Mouse (Mus musculus): ENCODE results near the gene M6pr.
A peak's percentile ranks its signal among the peaks of the same experiment; 100 is the strongest.

The M6pr gene

DNA sequence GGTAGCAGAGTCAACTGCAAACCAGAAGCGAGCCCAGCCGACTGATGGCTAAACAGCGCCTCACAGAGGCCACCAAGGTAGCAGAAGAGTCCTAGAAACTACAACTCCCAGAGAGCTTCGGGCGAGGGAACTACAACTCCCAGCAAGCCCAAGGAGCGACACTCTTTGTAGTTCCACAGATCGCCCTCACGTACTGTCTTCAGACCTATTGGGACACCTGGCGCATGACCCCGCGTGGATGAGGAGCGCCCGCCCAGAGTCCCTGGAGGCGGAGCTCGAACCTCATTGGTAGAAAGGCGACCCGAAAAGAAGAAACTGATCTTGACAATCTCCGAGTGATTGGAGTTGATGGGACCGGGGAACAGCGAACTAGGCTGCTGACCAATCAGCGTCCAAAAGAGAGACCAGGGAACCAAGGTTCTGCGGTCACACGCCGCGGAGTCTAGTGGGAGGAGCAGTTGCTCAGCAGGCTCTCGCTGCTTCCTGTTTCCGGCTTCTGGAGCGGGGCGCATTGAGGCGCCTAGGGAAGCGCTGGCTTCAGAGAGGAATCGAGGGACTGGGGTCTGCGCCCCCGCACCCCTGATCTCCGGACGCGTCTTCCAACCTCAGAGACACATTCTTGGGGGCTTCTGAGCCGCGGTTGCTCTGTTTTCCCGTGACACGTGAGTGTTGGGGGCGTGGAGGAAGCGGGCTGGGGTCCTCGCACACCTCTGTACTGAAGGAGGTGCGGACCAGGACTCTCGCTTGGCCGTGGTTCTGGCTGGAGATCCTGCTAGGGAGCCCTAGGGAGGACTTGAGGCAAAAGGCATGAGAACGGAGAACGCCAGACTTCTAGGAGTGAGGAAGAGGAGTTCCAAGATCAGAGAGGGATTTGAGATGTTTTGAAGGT, at the start of gene M6pr:
TSS of gene M6pr (plus strand) at position 216 of the 889 bp plus-strand sequence.
- peak; percentile 71 for DNase-seq (ENCODE audit: low spot score)

DNA sequence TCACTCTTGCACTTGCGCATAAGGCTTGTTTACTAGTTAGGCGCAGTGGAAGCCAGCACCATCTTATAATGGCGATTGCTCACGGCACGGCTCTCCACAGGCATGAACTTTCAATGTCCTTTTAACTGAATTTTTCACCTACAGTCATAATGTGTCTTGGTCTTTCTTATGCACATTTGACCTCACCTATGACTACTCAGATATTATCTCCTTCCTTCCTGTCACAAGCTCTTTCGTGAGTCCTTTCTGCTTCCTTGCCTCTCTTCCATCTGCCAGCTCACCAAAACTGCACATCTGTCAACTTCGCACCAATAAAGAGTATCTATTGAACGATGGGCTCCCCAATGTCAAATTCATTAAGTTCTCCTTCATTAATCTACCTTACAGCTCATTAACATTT, 46.0 kb upstream of the M6pr start:
- DNase-seq (ENCODE audit: low spot score): no peak

DNA sequence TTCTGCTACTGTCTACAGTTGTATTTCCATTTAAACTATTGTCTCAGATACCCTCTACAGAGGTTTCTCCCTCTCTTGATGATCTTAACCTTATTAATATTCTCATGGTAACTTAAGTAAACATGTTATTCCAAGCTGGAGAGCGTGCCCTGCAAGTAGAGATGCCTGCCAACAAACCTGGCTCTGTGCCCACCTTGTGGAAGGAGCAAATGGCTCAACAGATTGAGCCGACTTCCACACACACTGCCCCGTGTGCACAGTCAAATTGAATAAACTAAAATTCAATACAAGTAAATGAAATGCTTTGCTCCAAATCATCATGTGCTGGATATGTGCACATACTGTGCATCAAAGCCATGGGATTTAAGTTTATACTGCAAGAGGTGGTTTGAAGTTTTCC, 40.0 kb upstream of the M6pr start:
- DNase-seq (ENCODE audit: low spot score): peak; percentile 10

DNA sequence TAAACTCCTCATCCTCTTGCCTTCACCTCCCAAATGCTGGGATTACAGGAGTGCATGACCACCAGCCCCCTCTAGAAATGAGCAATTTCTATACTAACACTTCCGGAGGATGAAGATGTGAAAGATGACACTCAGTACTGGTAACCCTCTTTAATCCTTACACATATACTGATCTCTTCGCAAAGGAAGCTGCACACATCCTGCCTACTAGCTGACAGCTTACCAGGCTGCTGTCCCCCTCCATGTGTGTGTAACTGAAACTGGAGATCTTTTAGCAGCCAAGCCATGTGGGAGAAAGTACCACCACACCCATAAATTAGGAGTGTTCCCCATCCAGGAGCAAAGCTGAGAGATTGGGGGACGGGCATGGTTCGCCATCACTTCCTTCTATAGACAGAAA, 39.4 kb upstream of the M6pr start:
- DNase-seq (ENCODE audit: low spot score): no peak

DNA sequence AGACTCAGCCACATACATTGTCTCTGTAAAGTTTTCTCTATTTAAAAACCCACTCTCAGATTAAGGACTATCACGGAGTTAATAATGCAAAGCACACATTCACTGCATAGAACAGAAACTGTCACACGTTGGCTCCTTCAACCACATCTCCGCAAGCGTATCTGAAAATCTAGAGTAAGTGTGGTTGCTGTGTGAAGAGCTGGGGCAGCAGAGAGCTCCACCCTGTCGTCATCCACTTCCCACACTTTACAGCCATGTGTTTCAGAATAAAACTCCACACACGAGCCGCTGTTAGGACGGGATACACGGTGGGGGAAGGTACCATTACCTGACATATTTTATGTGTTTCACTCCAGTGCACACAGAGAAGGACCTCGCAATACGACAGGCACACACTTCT, 38.4 kb upstream of the M6pr start:
- DNase-seq (ENCODE audit: low spot score): no peak

DNA sequence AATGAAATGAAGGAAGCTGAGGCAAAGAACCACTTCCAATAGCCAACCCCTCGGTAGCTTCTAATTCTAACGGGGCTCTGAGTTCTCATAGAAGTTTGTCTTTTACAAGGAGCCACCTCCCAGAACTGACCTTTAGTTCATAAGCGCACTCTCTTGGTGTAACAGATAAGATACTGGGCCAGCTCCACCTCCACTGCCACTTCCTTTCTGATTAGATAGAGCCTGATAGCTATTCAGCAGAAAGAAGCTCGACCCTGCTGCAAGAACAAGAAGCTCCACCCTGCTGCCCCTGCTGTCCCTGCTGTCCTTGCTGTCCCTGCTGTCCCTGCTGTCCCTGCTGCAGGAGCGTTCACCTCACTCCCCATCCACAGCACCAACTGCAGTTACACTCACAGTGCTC, 34.0 kb upstream of the M6pr start:
- DNase-seq (ENCODE audit: low spot score): no peak

DNA sequence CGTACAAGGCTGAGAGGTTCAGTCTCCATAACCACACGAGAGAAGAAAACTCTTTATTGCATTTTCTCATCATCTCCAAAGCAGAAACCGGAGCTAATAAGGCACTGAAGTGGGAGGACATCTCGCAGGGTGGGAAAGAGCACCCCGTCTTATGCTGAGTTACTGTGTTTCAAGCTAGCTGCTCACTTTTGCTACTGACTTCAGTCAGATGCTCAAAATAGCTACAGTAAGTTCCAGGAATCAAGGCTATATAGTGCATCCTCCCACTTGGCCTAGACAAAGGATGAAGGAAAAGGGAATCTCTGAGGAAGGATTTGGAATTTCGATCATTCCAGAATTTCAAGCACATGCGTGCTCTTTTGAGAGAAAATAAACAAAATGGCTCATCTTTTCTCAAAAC, 32.0 kb upstream of the M6pr start:
- DNase-seq (ENCODE audit: low spot score): no peak

DNA sequence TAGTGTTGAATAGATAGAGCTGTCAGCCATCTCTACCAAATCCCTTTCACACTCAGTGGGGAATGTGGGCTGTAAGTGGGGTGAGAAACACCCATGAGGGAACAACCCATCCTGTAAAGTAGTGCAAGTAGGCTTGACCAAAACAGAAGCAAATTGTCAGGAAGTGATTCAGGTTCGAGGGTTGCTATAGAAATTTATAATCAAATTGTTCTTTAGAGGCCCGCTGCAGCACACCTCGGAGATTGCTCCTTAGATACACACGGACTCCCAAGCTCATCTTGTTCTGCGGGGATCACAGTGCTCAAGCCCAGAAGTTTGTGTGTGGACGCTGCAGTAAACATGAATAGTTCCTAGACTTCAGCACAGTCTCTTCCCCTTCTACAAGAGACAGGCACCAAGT, 25.7 kb upstream of the M6pr start, which contains the start of gene Klrg1:
TSS of gene Klrg1 (minus strand) at position 101 of the 400 bp plus-strand sequence.
- DNase-seq (ENCODE audit: low spot score): no peak

DNA sequence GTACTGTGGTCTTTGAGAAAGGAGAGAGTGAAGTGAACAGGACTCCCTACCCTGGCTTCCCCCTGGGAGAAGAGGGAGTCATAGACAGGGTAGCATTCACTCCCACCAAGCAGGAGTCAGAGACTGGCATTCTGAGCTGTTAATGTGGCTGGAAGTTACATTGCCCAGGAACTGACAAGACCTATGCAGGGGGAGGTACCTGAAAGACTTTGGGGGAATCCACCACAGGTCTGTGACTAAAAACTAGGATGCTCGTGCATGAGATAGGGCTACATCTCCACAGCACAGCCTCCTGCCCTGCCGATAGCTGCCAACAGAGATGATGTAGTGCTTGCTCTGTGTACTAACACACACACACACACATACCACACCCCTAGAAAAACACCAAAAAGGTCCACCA, 25.1 kb upstream of the M6pr start:
- DNase-seq (ENCODE audit: low spot score): no peak

DNA sequence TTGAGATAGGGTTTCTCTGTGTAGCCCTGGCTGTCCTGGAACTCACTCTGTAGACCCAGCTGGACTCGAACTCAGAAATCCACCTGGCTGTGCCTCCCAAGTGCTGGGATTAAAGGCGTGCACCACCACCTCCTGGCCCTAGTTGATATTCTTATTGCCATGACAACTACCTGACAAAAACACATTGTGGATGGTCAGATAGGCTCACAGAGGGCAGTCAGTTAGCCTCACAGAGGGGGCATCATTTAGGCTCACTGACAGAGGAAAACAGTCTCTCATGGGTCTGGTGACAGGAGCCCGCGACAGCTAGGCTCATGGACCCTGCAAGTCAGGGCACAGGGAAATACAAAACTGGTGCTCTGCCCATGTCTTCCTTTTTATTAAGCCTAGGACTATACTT, 24.2 kb upstream of the M6pr start:
- no peak for DNase-seq (ENCODE audit: low spot score)

DNA sequence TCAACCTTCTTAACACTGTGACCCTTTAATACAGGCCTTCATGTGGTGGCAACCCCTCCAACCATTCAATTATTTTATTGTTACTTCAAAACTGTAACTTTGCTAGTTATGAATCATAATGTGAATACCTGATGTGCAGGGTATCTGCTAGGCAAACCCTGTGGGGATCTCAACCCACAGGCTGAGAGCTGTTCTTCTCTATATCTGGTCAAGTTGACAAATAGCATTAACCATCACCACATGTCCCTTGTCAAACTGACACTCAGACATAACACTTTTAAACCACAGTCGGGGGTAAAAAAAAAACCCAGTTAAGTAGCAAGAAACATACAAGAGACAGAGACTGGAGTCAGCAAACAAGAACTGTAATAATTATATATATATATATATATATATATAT, 23.7 kb upstream of the M6pr start:
- no peak for DNase-seq (ENCODE audit: low spot score)

DNA sequence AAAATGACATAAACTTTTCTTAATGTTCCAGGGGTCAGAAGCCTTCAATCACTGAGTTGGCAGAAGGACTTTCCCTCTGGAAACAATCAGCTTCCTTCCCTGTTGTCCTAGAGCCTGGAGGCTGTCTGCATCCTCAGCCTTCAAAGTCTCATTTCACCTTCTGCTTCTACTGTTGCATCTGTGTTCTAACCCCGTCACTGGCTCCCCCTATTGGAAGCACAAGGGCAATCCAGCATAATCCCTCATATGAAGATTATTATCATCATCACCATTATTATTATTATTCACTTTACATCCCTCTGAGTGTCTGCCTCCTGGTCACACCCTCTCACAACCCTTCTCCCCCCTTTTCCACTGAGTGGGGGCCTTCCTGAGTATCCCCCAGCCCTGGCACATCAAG, 20.3 kb upstream of the M6pr start:
- no peak for DNase-seq (ENCODE audit: low spot score)

DNA sequence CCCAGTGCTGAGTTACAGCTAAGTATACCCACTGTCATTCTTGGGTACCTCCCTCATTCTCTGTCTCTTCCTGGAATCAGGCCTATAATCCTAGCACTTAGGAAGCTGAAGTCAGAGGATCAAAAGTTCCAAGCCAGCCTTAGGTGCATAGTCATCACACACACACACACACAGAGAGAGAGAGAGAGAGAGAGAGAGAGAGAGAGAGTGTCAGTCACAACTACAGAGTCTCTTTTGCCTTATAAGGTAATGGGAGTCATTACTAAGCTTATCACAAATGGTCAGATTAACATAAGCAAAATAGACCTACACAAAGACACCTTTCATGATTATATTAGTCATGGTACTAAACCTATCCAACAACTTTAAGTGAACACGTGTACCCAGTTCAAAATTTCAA, 19.2 kb upstream of the M6pr start:
- DNase-seq (ENCODE audit: low spot score): no peak

DNA sequence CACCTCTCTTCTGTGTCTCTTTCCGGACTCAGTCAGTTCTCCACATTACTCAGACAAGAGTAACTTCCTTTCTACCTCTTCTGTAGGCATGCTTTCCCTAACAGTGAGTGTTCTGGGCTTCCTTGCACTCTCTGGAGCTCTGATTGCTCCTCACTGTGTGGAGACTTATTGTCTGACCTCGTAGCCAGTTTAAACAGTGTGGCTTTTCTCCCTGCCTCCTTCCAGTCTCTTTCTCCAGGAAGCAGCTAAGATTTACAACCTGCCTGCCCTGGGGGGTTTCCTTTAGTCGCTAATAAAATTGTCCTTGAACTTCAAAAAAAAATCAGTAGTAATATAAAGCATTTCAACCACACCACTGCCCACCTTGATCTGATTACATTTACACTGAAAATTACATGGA, 18.3 kb upstream of the M6pr start:
- DNase-seq (ENCODE audit: low spot score): no peak

DNA sequence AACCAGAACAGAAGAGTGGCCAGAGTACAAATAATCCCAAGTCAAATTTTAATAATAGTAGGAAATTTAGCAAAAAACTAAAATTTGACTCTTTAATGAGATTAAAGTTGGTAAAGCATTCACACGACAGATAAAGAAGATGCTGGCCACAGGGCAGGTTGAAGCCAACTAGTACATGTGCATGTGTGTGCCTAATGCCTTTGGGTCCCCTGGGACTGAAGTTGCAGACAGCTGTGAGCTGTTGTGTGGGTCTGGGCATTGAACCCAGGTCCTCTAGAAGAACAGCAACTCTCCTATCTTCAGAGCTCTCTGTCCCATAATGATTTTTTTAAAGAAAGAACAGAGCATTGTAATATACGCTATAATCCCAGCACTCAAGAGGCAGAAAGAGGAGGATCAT, 17.3 kb upstream of the M6pr start:
- no peak for DNase-seq (ENCODE audit: low spot score)

DNA sequence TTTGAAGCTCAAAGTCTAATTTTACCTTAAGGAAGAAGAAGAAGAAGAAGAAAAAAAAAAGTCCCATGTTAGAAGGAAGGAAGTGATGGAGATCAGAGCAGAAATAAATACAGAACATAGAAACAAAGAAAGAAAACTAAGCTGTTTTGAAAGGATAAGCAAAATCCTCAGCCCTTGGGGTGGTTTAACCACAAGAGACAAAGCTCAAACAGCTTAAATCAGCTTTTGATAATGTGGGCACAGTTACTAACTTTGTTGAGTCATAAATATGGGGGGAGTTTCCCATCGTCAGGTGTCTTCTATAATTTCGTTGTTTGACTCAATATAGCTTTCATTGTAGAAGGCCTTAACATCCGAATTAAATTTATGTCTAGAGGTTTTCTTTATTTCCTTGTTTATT, 16.8 kb upstream of the M6pr start:
- no peak for DNase-seq (ENCODE audit: low spot score)

DNA sequence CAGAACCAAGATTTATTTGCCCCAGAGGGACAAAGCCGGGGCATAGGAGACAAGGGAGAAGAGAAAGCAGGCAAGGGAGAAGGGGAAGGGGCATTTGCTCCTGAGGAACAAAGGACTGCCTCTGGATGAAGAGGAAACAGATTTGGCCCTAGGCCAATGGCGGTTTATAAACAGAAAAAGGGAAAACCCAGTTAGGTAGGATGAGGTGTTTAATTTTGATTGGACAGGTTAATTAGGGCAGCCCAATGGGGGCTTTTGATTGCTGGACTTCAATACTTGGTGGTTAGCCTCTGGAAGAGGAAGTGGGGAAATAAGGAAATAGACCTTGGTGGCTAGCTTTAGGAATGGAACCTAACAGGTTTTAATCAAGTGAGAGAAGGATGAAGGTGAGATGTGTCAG, 16.3 kb upstream of the M6pr start:
- DNase-seq (ENCODE audit: low spot score): no peak

DNA sequence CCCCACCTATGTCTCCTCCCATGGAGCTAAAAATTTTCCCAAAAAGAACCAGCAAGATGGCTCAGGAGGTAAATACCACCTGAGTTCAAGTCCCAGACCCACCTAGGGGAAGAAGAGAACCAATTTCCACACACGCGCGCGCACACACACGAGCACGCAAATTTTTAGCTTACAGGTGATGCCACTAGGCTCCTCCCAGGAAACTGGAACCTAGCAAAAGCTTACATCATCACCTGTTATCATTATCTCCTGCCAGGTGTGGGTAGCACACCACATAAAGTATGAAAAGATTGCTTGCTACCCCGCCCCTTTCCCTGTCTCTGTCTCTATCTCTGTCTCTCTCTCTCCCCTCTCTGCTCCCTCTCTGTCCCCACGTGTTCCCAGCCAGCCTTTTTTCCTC, 15.4 kb upstream of the M6pr start:
- no peak for DNase-seq (ENCODE audit: low spot score)

DNA sequence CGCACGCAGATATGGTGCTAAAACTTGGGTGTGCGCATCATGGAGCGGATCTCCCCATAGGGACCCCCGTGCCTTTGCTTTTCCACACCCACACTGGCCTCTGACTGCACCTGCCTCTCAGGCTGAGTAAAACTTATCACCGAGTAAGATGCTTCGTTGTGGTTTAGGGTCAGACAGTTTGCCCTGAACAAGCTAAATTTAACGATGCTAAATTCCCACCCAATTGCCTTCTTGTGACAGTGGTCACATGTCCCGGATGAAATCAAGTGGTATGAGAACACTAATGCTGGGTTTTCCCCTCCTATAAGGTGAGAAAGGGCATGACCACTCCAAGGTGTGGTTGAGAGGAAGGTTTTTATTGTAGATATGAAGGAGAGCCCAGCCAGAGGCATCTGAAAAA, 14.7 kb upstream of the M6pr start:
- no peak for DNase-seq (ENCODE audit: low spot score)

DNA sequence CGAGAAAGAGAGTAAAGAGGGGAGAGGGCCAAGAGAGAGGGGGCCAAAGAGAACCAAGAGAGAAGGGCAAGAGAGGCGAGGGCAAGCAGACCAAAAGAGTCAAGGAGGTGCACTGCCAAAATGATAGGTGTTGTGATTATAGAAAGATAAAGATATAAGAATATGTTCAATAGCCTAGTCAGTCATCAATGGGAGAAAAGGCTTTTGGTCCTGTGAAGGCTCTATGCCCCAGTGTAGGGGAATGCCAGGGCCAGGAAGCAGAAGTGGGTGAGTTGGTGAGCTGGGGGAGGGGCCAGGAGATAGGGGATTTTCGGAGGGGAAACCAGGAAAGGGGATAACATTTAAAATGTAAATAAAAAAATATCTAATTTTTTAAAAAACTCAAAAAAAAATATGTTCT, 14.2 kb upstream of the M6pr start:
- DNase-seq (ENCODE audit: low spot score): no peak

DNA sequence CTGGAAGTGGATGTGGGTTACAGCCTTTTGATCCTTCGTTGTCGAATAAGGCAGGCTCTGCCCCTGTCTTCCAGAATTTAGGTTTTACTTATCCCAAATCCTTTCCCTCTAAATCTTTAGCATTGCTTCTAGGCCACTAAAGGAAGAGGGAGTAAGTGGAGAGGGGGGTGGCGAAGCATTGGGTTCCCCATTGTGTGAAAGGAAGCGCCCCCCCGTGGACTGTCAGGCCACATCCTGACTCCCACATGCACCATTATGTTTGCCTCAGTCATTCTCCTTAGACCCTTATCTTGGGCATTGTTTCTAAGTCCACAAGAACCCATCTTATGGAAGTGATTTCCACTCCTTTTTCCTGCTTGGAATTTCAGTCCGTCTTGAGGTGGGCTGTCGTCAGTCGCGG, 13.3 kb upstream of the M6pr start:
- no peak for DNase-seq (ENCODE audit: low spot score)

DNA sequence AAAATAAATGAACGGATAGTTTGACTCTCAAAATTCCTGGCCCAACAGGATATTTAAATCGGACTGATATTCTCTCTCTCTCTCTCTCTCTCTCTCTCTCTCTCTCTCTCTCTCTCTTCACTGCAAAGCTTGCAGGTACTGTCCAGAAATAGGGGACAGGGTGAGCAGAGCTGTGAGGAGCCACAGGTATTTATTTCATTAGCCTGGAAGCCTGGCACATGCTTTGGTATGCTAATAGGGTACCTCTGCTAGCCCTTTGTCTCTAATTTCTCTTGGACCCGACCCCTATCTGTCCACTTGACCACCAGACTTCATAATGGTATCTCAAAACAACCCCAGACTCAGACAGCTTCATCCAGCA, 11.6 kb upstream of the M6pr start:
- DNase-seq (ENCODE audit: low spot score): no peak

DNA sequence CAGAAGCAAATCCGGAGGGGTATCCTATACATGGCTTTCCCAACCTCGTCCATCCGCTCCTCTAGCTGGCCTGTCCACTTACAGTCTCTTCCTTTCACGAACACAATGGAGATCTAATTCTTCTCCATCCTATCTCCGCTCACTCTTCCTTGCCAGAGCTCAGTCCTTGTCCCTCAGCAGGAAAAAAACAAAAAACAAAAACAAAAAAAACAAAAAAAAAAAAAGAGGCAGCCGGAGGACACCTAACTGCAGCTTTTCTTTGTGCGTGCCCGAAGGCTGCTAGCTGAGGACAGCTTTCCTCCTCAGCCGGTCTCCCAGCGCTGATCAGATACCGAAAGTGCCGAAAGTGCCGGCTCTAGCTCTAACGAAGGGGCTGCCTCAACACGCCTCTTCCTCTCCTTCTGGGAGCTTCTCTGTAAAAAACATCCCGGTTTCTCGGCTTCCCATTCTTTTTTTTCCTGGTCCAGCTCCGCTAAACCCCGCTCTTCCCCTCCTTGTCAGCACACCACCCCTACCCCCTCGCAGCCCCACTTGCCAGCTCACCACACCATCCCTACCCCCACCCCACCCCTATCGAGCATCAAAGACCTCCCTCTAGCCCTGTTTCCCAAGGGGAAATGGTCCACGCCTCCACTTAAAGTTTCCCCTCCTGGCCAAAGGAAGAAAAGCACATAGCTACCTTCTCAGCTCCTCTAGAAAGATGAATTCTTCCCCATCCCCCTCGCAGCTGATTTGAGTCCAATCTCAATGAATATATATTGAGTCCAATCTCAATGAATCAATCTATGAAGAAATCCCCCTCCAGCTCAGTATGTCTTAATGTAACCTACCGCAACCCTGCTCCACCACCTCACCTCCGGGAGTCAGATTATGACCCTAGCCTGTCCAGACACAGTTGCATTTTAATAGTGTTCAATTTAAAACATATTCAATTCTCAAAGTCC, 11.0 kb upstream of the M6pr start:
- no peak for DNase-seq (ENCODE audit: low spot score)
